Mouse (Mus musculus) WW6 (cell line): ENCODE data around the gene Pttg1ip.
A peak's percentile ranks its signal among the peaks of the same experiment; 100 is the strongest.

Experiments used
- DNase-seq: peaks from one replicate; pipeline ENCODE4 v3.0.0-alpha.2; 2013; ENCODE audit warnings: low read depth, low spot score

Pttg1ip gene

DNA sequence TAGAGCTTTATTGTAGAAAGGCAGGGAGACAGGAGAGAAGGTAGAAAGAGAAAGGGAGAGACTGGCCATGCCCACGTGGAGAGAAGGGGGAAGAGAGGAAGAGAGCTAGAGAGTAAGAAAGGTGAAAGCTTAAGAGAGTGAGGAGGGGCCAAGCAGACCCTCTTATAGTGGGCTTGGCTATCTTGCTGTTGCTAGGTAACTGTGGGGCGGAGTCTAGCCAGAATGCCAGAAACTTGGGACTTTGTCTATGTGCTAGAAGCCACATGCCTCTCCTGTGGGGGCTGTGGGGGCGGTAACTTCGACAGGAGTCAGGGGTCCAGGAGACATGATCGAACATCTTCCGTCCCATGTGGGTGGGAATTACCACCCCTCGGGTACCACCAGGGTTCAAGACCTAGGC lies 12.0 kb upstream of the Pttg1ip start:
- no peak for DNase-seq

DNA sequence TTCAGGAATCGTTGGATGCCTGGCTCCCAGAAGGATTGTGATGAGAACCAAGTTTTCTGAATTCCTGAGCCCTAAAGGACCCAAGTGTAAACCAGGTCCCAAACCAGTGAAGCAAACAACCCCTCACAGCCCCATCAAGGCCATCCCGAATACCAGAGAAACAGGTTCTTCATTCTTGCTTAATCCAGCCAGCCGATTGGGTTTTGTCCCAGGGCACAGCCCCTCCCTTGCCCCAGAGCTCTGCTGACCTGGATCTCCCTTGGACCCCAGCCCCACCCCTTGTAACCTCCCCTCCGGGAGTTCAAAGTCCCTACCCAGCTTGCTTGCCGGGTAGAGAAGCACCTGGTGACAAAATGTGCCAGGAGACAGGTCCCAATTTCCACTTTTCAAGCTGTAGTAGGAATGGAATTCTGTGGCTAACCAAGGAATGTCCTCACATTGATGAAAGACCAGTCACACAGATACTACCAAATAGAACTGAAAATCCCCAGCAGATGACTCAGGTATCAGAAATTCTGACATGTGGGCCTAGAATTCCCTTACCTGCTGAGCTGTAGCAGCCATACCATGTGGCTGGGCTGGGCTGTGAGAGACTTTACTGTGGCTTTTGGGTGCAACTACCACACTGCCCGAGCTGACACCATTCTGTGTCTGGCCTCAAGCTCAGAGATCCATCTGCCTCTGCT lies 11.4 kb upstream of the Pttg1ip start:
- DNase-seq: no peak

DNA sequence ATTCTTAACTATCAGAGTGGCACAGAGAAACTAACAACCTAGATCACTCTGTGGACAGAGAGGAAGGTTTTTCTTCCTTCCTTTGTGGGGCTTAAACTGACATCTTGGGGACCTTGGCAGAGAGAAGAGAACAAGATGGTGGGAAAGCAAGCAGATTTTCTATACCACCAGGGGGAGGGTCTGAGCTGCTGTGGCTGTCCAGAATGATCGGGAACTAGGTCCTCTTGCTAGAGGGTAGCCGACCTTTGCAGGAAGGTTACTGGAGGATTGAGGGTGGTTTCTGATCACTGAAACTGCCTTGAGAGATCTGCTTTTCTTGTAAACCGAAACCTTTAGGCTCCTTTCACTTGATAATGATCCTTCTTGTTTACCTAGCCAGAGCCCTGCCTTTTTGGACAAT lies 9.3 kb upstream of the Pttg1ip start:
- no peak for DNase-seq

DNA sequence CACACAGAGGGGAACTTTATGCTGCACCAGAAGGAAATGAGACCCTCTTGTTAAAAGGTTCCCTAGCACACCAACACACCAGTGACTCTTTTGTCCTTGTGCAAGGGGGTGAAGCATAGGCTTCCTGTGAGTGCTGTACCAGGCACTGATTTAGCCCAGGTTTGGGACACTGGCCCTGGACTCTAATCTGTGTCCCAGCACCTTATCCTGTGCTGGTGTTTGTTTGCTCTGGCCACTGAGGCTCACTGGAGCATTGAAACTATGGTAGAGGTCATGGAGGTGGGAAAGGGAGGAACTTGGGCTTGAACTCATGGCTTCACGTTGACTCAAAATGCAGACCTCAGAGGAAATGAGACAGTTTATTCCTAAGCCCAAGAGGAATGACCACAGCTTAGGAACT lies 8.4 kb upstream of the Pttg1ip start:
- DNase-seq: no peak

DNA sequence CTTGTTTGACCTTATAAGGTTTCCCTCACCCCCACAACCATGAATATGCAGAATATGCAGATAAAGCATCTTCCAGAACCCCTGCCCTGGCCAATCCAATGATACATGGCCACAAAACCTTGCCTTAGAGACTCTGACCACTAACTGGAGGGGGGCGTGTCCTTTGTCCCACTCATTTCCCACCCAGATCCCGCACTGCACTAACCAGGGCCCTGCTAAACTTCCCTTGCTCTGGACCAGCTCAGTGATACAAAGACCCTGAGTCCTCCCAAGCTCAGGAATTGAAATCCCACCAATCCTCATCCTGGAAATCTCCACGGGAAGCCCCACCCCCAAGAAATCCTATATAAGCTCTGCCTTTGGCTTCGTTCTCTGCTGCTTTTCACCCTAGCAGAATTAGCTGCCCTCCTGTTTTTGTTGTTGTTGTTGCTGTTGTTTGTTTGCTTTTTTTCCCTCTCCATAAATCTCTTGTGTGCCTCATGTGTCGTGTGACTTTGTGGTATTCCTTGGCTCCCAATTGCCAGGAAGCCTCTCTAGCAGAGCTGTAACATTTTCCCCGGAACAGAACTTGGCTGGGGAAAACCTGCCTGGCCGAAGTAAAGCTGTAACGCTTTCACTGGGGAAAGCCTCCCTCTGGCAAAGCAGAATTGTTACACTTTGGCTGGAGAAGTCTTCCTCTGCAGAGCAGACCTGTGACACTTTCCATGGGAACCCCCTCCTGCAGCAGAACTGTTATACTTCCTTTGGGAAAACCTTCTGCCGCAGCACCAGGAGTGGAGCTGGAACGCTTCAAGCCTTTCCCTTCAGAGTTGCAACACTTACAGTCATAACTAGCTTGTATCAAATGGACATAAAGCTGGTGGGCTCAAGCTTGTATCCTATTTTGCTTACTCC lies 1.2 kb upstream of the Pttg1ip start:
- DNase-seq: no peak

DNA sequence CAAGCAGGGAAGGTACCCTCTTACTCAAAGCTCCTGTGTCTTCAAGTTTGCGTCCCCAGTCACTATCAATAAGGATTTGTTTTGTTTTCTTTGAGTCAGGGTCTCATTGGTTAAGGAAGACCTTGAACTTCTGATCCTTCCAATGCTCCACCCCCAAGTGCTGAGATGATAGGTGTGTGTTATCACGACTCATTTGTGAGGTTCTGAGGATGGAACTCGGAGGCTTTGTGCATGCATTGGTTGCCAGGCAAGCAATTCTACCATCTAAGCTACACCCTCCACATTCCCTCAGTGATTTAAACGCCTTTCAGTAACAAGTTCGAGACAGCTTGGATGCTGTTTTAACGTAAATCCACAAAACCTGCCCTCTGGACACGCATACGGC lies 505 bp upstream of the Pttg1ip start:
- DNase-seq: no peak

DNA sequence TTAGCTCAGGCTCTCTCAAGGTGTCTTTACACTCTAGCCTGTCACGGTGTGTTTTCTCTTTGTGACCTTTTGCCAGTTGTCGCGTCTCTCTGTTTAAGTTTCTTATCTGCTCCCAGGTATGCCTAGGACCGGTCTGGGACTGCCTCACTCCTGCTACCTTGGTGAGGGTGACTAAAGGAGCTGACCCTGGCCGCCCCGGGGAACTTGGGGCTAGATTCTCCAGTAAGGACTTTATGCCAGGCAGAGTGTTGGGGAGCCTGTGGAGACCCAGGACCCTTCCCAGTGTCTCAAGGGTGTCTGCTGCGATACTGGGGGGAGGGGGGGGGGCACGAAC lies 732 bp downstream of the Pttg1ip start:
- DNase-seq: no peak

DNA sequence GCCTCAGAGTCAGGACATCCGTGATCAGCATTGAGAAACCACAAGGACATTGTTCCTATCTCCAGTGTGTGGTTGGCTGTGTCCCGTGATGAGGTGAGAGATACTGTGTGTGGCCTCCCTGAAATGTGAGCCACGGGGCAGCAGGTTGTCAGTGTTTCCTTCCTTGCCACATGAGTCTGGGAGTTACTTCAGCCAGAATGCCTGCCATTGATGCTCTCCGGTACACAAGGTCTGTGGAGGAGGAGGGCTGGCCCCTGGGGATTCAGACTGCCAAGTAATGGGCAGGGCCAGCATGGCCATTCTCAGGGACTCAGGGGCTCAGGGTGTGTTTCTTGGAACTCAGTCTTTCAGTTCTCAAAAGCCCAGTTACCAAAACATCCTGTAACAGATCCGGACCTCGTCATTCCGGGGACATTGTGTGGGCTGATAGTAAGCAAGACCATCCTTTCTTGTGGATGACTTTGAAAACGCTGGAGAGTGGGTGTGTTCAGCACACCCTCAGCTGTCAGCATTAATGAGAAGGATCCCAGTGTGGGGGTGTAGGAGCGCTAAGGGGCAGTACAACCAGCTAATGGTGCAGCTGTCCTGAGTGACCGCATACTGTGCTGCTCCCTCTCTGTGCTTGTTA lies 2.4 kb downstream of the Pttg1ip start:
- DNase-seq: no peak

DNA sequence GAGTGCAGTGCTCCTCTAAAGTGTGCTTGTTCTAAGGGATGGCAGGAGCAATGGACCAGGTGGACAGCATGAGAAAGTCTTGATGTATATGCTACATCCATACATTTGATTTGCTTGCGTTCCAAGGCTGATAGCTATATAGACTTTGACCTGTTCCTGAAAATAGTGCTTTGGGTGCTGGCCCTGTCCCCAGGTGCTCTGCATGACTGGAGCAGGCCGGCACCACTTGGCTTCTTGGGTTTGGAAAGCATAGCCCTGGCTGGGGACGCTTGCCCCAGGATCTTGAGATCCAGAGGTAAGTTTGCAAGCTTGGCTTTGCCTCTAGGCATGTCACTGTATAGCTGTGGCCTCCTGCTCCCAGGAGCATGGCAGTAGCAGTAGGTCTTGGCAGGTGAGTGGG lies 5.1 kb downstream of the Pttg1ip start:
- no peak for DNase-seq

DNA sequence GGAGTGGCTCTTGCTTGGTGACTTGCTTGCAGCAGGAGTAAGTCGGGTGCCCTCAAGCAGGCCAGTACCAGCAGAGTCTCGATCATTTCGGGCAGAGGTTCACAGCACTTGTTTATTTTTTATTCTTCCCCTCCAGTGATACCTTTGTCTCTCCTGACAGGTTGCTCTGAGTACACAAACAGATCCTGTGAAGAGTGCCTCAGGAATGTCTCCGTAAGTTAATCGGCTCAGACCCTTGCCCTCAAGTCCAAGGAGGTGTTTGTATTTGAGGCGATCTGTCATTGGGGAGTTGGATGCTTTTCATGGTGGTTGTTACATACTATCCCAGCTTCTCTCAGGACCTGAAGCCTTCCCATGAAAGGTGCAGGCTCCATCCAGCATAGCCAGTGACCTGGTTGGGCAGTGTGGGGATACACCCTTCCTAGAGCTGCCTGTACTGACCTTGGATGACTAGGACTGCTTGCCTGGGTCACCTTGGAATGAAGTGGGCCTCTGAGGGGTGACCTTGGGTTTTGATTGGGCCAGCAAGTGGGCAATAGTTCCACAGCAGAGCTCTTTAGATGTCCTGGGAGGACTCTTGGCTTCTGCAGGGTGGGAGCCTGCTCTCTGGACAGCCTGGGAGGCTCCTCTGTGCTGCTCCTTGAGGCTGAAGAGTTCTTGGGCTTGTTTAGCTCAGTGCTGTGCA lies 5.7 kb downstream of the Pttg1ip start:
- DNase-seq: no peak

DNA sequence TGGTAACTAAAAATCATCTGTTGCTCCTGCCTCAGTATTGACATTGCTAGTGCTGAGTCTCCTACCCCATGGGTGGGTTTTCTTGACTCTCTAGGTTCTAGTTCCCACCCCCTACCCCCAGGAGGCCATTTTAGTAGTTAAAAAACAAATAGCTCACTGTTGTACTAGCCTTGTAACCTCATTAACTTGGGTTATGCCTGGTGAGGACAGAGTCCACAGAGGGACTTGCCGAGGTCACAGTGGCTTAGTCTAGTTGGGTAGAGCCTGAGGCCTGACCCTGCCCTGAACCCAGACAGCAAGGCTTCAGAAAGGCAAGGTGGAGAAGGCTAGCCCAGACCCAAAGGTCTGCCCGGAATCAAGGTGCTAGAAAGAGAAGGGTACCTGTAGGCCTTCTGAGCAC lies 6.5 kb downstream of the Pttg1ip start:
- no peak for DNase-seq

DNA sequence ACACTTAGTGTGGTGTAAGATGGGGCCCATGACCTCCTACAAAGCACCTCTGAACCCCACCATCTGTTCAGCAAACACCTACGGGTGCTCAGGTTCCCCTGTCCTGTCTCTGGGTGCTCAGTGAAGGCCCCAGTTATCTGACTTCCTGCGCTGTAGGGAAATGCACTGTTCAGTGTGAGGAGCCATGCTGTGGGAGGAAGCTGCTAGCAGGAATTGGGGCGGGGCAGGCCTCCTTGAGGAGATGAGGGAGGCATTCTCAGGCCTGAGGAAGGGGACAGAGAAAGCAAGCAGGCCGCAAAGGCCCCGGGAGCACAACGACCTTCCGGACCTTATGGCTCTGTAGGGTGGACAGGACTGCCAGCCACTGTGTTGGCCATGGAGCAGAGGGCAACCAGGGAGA lies 7.6 kb downstream of the Pttg1ip start:
- no peak for DNase-seq

DNA sequence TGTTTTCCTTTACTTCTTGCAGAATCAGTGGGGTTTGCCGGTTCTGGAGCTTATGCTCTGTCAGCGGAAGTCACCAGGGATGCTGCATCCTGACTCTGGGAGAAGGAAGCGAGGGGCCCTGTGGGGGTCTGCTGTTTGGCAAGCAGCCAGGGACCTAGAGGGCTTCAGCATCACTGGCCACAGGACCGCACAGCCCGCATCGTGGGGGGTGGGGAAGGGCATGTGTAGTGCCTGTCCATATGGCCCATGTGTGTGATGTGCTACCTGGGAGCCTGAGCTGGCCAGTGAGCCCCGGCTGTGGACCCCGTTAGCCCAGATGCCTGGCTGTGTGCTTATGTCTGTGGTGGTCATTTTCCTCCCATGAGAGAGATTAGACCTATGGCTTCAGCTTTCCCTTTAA lies 8.2 kb downstream of the Pttg1ip start:
- no peak for DNase-seq

DNA sequence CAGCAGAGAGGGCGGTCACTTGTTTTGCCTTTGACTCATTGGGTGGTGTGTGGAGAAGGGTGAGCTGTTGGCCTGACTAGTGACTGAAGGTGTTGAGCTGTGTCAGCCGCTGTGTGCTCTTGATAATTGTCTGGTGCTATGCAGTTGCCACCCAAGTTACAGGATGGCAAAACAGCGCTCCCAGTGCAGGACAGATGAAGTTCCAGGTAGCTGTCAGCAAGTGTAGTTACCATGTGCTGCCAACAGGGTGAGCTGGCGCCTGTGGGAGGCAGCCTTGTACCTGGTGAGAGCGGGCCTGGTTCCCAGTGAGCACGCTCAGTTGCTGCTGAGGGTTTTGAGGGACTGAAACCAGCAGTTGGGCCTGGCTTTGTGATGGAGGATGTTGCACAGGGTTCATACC lies 9.3 kb downstream of the Pttg1ip start:
- DNase-seq: peak; percentile 73

DNA sequence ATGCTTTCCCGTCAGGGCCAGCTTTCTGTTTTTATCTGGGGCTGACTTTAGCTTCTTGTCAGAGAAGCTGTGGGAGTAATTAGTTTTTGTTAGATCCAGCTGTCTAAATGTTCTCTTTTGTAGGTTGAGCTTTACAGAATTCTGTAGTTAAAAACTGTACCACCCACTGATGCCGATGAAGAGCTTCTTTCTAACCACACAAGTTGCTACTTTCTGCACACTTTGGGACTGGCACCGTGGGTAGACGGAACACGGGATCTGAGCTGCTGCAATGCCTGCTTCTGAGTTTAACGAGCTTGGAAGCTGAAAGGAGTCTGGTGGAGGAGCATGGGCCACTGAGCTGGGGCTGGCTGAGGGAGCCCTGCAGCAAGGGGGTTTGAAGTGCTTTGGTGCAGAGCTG lies 10.0 kb downstream of the Pttg1ip start:
- no peak for DNase-seq

DNA sequence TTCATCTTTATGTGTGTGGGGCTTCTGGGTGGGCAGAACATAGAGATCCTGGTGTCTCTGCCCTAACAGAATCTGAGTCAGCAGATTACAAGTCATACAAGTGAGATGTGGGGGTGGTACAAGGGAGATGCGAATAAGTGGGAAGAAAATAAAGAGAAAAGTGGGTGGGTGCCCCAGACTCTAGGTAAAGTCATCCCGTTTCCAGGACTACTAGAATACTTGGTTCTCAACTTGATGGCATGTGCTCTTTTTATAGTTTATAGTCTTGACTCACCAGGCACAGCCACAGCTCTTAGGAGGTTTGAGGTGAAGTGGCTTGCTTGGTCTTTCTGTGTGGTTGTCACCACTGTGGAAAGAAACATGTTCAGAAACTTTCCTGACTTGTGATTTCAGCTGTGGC lies 14.5 kb downstream of the Pttg1ip start:
- DNase-seq: no peak

DNA sequence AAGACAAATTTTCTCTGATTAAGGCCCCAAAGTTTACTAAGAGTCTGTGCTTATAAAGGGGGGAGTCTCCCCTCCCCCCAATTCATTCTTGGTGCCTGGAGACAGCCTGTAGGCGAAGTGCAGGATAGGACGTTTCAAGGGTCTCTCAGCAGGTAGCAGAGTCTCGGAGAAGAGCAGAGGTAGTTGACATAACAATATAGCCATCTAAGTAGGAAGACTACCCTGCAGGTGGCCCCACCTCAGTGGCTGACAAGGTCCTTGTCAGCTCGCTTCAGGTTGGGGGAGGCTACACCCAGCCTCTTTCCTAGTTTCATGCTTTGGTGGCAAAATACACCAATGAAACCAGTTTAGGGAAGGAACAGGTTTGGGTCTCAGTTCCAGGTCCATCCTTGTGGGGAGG lies 21.5 kb downstream of the Pttg1ip start:
- DNase-seq: no peak

DNA sequence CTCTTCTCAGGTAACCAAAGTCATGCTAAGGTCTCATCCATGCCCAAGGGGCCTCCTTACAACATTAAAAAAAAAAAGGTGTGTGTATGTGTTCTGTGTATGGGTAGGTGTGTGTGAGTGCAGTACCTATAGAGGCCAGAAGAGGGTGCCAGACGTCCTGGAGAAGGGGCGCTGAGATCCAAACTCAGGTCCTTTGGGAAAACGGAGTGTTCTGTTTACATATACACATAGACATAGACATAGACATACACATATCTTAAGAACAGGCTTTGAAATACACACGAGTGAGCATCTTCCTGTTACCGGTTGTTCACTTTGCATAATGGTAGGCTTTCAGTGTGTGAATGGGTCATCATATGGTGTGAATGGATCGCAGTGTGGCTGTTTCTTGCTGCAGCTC lies 22.6 kb downstream of the Pttg1ip start:
- DNase-seq: no peak

DNA sequence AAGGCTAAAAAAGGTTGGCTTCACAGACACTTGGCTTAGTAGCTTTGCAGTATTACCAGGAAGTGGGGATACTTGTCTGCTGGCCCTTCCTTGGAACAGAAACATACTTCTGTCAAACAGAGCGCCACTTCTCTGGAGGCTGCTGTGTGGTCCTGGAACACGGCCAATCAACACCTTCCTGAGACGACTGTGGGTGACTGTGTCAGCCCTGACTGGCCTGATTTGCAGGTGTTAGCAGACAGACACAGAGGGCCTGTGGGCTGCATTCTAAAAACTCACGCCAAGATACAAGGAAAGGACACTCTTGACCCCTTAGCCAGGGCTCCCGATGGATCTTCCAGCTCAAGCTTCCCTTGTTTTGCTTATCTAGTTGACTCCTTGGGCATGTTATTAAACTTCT lies 23.4 kb downstream of the Pttg1ip start:
- DNase-seq: no peak

DNA sequence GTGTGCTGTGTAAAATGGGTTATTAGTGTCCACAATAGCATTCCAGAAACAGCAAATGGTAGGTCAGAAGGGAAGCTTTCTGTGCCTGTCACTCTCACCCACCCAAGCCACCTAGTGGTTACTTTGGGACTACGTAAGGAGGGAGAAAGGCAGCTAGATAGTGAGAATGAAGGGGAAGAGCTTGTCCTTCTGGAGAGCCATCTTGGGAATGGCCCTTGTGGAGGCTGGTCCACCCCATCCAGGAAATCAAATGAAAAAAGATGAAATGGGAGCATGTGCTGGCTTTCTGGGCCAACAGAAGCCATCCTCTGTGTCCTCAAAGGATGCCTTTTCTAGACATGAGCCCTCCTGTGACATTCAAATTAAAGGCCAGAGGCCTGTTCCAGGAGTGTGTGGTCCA lies 23.8 kb downstream of the Pttg1ip start:
- no peak for DNase-seq

DNA sequence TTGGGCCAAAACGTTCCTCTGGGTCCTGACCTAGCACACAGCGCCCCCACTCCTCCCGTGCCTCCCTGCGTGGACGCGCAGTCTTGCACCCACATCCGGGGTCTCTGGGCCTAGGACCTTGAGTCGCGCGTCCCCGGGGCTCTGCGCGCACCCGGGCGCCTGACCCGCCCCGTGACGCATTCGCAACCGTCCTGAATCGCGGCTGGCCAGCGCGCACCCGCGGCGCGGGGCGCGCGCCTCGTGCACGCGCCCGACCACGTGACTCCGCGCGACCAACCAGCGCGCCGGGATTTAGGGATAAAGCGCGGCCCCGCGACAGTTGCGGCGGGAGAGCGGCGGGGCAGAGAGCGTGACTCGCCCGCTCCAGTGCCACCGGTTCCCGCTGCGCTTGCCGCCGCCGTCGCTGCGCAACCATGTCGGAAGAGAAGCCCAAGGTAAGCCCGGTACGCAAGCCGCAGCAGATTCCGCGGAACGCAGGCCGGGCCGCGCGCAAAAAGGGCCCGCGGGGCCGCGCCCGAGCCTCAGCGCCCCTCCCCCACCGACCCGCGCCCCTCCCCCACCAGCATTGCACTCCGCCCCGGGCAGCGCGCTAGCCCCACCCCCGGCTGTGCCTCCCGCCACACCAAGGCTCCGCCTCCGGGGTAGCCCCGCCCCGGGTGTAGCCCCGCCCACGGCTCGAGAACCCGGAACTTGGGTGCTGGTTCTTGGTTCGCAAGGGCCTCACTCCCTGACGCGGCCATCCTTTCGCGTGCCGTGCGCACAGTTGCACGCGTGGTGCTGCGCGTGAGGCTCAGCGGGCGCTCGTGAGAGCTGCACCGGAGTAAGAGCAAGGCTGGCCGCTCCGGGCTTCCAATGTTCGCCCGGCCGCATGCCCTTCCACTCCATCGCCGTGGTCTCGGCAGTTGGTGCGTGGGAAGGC lies 24.6 kb downstream of the Pttg1ip start, which contains the start of the genes Sumo3 and Gm49325:
TSS of gene Sumo3 (plus strand) at position 190 of the 919 bp plus-strand sequence.
TSS of gene Gm49325 (plus strand) at position 290 of the 919 bp plus-strand sequence.
- DNase-seq: peak; percentile 73
